Comparison of ENCODE assay signal across 8 mouse cellular contexts in genomic region chr2:129038937-129039631, GRCm38 (mm10). TPM values are rescaled to one million over a fixed set of nuclear protein-coding genes. Genes with fewer than 3 reads are reported as not detected.
A peak's percentile ranks its signal among the peaks of the same experiment; 100 is the strongest.
DNase-seq lines count a peak whose midpoint lies in the region; ATAC-seq and TF ChIP-seq lines count a peak whose summit lies in the region.

No protein-coding gene starts in this region.

- H3K4me3 ChIP-seq in lung, adult 2 months (replicated peaks; ENCODE audit: extremely low read depth, low read depth, low read length): no peak overlapping the region
- H3K4me3 ChIP-seq in forebrain, embryonic 13.5 days: peak overlapping the region; percentile 46
- H3K4me3 ChIP-seq in intestine, embryonic 16.5 days (ENCODE audit: low read length): peak overlapping the region; percentile 42
- peak overlapping the region; percentile 61 for H3K4me3 ChIP-seq in midbrain, embryonic 10.5 days

- 5% methylated on average over 62 of the region's 62 CpGs for WGBS in lung, adult 2 months
- 1% methylated on average over 62 of the region's 62 CpGs for WGBS in forebrain, embryonic 13.5 days
- WGBS in intestine, embryonic 16.5 days: 1% methylated on average over 62 of the region's 62 CpGs
- 3% methylated on average over 62 of the region's 62 CpGs for WGBS in midbrain, embryonic 10.5 days

- TF ChIP-seq POLR2A in lung, adult 2 months (IDR thresholded peaks at IDR 0.05; ENCODE audit: borderline replicate concordance, extremely low read depth, low read depth, low read length): no peak

- H3K27me3 ChIP-seq in forebrain, embryonic 13.5 days: peaks cover 38% of the 10 kb centered on the region
- peaks cover 22% of the 10 kb centered on the region for H3K27me3 ChIP-seq in intestine, embryonic 16.5 days (replicated peaks; ENCODE audit: control insufficient read depth, insufficient read depth, low read length)
- peaks cover 56% of the 10 kb centered on the region for H3K27me3 ChIP-seq in midbrain, embryonic 10.5 days (ENCODE audit: low read depth, poor library complexity, severe bottlenecking)

- peak; percentile 58 for ATAC-seq in forebrain, embryonic 13.5 days
- 0 out of 2 replicates have a peak, but pooled peaks have one; percentile 31 for ATAC-seq in intestine, embryonic 16.5 days

- H3K36me3 ChIP-seq in forebrain, embryonic 13.5 days (ENCODE audit: poor library complexity, severe bottlenecking): no peaks in the 10 kb centered on the region
- no peaks in the 10 kb centered on the region for H3K36me3 ChIP-seq in intestine, embryonic 16.5 days (ENCODE audit: control insufficient read depth, insufficient read depth, low read length)
- H3K36me3 ChIP-seq in midbrain, embryonic 10.5 days: no peaks in the 10 kb centered on the region

- H3K27ac ChIP-seq in forebrain, embryonic 13.5 days: no peak overlapping the region
- no peak overlapping the region for H3K27ac ChIP-seq in intestine, embryonic 16.5 days (ENCODE audit: low read length)
- peak overlapping the region; percentile 73 for H3K27ac ChIP-seq in midbrain, embryonic 10.5 days (replicated peaks)

- H3K4me1 ChIP-seq in lung, adult 2 months (ENCODE audit: control insufficient read depth, insufficient read depth, low read length): peaks cover 4% of the 10 kb centered on the region
- H3K4me1 ChIP-seq in forebrain, embryonic 13.5 days: peaks cover 13% of the 10 kb centered on the region
- peaks cover 9% of the 10 kb centered on the region for H3K4me1 ChIP-seq in intestine, embryonic 16.5 days (ENCODE audit: control insufficient read depth, insufficient read depth, low read length)
- H3K4me1 ChIP-seq in midbrain, embryonic 10.5 days: peaks cover 14% of the 10 kb centered on the region

- TF ChIP-seq CTCF in lung, adult 2 months (IDR thresholded peaks at IDR 0.05; ENCODE audit: insufficient read depth, low read length): no peak

- peak; percentile 11 for DNase-seq in lung, adult 2 months
- DNase-seq in lung, postnatal 36 days: no peak
- DNase-seq in cerebellum, adult 18-20 months: peak; percentile 67 to 69
- DNase-seq in midbrain, embryonic 10.5 days (ENCODE audit: low spot score): peak; percentile 70
- DNase-seq in testis, postnatal 10 days (ENCODE audit: low spot score): peak; percentile 53
- no peak for DNase-seq in spleen, adult 12 weeks (ENCODE audit: low spot score)

- peak overlapping the region; percentile 68 for H3K9ac ChIP-seq in forebrain, embryonic 13.5 days
- peak overlapping the region; percentile 58 for H3K9ac ChIP-seq in intestine, embryonic 16.5 days (ENCODE audit: low read depth, low read length)

- H3K4me2 ChIP-seq in forebrain, embryonic 13.5 days: peak overlapping the region; percentile 80
- peak overlapping the region; percentile 88 for H3K4me2 ChIP-seq in intestine, embryonic 16.5 days (ENCODE audit: low read depth, low read length)

- H3K9me3 ChIP-seq in forebrain, embryonic 13.5 days (replicated peaks): no peaks in the 10 kb centered on the region
- H3K9me3 ChIP-seq in intestine, embryonic 16.5 days (ENCODE audit: control insufficient read depth, low read length): no peaks in the 10 kb centered on the region
- no peaks in the 10 kb centered on the region for H3K9me3 ChIP-seq in midbrain, embryonic 10.5 days (replicated peaks)

RNA-seq across cellular contexts. Expression of gene Vinac1, which starts 8.9 kb away (rescaled TPM):
- 0.07 and 0.09 TPM in 2 replicates for polyA plus RNA-seq in lung, adult 2 months (2012; rRNA removed)
- polyA plus RNA-seq in forebrain, embryonic 13.5 days (2015; fragmentation: Nextera tagmentation; extraction: Ambion mirVana): 0.15 and 0.29 TPM in 2 replicates
- polyA plus RNA-seq in intestine, embryonic 16.5 days (2015; fragmentation: Nextera tagmentation; extraction: Ambion mirVana): 0.05 and 0.12 TPM in 2 replicates
- 0.14 and 0.20 TPM in 2 replicates for polyA plus RNA-seq in midbrain, embryonic 10.5 days (2016; fragmentation: Nextera tagmentation; extraction: Ambion mirVana)

RNA-seq across cellular contexts. Expression of gene Ttl, which starts 26.7 kb away (rescaled TPM):
- polyA plus RNA-seq in lung, adult 2 months (2012; rRNA removed): 9.3 and 11.0 TPM in 2 replicates
- polyA plus RNA-seq in forebrain, embryonic 13.5 days (2015; fragmentation: Nextera tagmentation; extraction: Ambion mirVana): 21.9 and 23.4 TPM in 2 replicates
- polyA plus RNA-seq in intestine, embryonic 16.5 days (2015; fragmentation: Nextera tagmentation; extraction: Ambion mirVana): 8.2 and 9.1 TPM in 2 replicates
- 12.4 and 13.3 TPM in 2 replicates for polyA plus RNA-seq in midbrain, embryonic 10.5 days (2016; fragmentation: Nextera tagmentation; extraction: Ambion mirVana)

Comparison
In these comparisons a context has a peak if more than half of its experiments do, and no peak if none do; other contexts are left out.
1. DNase-seq: peak in lung, adult 2 months (single experiment), cerebellum, adult 18-20 months (2 of 2), midbrain, embryonic 10.5 days (single experiment) and testis, postnatal 10 days (single experiment); none in lung, postnatal 36 days (single experiment) and spleen, adult 12 weeks (single experiment).